Mouse (Mus musculus): ENCODE measurements around the gene Atp9a. TPM values are rescaled to one million over a fixed set of nuclear protein-coding genes. Genes with fewer than 3 reads are reported as not detected.

Atp9a gene
- polyA plus RNA-seq, 1 experiment from 2014 or later, result 15.0 TPM

GRCm38 (mm10) chr2:168587159-168587558 is 155.1 kb downstream of the Atp9a start:
- Histone ChIP-seq H3K4me3 (replicated peaks; ENCODE audit: low read depth, low read length) (no peak overlapping the region), H3K27me3 (ENCODE audit: insufficient read depth, low read length) (no peaks in the 10 kb centered on the region), H3K4me2 (ENCODE audit: low read length) (no peak overlapping the region), H3K4me1 (replicated peaks; ENCODE audit: insufficient read depth, low read length) (peaks cover 15% of the 10 kb centered on the region; the same call in 1 of the 2 replicates), H3K36me3 (ENCODE audit: insufficient read depth, low read length) (no peaks in the 10 kb centered on the region), H3K9me3 (replicated peaks; ENCODE audit: low read length) (no peaks in the 10 kb centered on the region), H3K9ac (ENCODE audit: low read depth, low read length) (no peak overlapping the region), H3K27ac (0 out of 2 replicates have a peak overlapping the region, but pooled peaks have one; percentile 36)
- DNase-seq (ENCODE audit: low spot score) (no peak), ATAC-seq (replicated peaks; ENCODE audit: low FRiP score, low read depth) (no peak)
- WGBS, result 77% methylated on average over 8 of the region's 8 CpGs
- TF ChIP-seq CTCF (IDR thresholded peaks at IDR 0.05; ENCODE audit: low read depth), result no peak

GRCm38 (mm10) chr2:168586512-168586911 is 155.7 kb downstream of the Atp9a start:
- Histone ChIP-seq H3K9ac (ENCODE audit: low read depth, low read length) (no peak overlapping the region), H3K4me1 (replicated peaks; ENCODE audit: insufficient read depth, low read length) (peaks cover 16% of the 10 kb centered on the region), H3K4me3 (replicated peaks; ENCODE audit: low read depth, low read length) (no peak overlapping the region), H3K4me2 (ENCODE audit: low read length) (no peak overlapping the region), H3K27ac (0 out of 2 replicates have a peak overlapping the region, but pooled peaks have one; percentile 13), H3K36me3 (ENCODE audit: insufficient read depth, low read length) (no peaks in the 10 kb centered on the region), H3K27me3 (ENCODE audit: insufficient read depth, low read length) (no peaks in the 10 kb centered on the region), H3K9me3 (replicated peaks; ENCODE audit: low read length) (no peaks in the 10 kb centered on the region)
- 72% methylated on average over 12 of the region's 12 CpGs for WGBS
- DNase-seq (ENCODE audit: low spot score) (no peak), ATAC-seq (replicated peaks; ENCODE audit: low FRiP score, low read depth) (no peak)
- no peak for TF ChIP-seq CTCF (IDR thresholded peaks at IDR 0.05; ENCODE audit: low read depth)

- Histone ChIP-seq H3K9ac (ENCODE audit: low read depth, low read length) (no peak overlapping the region), H3K4me2 (ENCODE audit: low read length) (no peak overlapping the region), H3K4me1 (replicated peaks; ENCODE audit: insufficient read depth, low read length) (peaks cover 25% of the 10 kb centered on the region), H3K4me3 (replicated peaks; ENCODE audit: low read depth, low read length) (no peak overlapping the region), H3K27ac (no peak overlapping the region), H3K36me3 (ENCODE audit: insufficient read depth, low read length) (no peaks in the 10 kb centered on the region), H3K9me3 (replicated peaks; ENCODE audit: low read length) (no peaks in the 10 kb centered on the region), H3K27me3 (ENCODE audit: insufficient read depth, low read length) (no peaks in the 10 kb centered on the region)
- DNase-seq (ENCODE audit: low spot score), result no peak
- ATAC-seq (replicated peaks; ENCODE audit: low FRiP score, low read depth), result no peak
- WGBS, result 78% methylated on average over 6 of the region's 6 CpGs
- TF ChIP-seq CTCF (IDR thresholded peaks at IDR 0.05; ENCODE audit: low read depth), result no peak
Measured at GRCm38 (mm10) chr2:168584857-168585256, 157.4 kb downstream of the Atp9a start.

Small RNA genes lying within 50 kb of the gene (microRNA-seq; reads per million reads assigned to microRNA genes)
- not detected for gene Mir7004

Other genes starting within 250 kb of the Atp9a start
- 2.0 TPM in 2 replicates for gene Nfatc2, start 140.8 kb downstream of the Atp9a start, polyA plus RNA-seq (2015; fragmentation: Nextera tagmentation; extraction: Ambion mirVana)
- gene Sall4, start 25.5 kb upstream of the Atp9a start, polyA plus RNA-seq (2015; fragmentation: Nextera tagmentation; extraction: Ambion mirVana), result not detected in 2 replicates
- 20.4 and 22.0 TPM in 2 replicates for gene Zfp64, start 213.2 kb upstream of the Atp9a start, polyA plus RNA-seq (2015; fragmentation: Nextera tagmentation; extraction: Ambion mirVana)